Mouse (Mus musculus) granulocyte monocyte progenitor cell, adult 5-6 weeks (primary cell): ENCODE results near the gene Nfkbid. TPM values are rescaled to one million over a fixed set of nuclear protein-coding genes. Genes with fewer than 3 reads are reported as not detected.

Experiments used
- ATAC-seq: replicated peaks from 2 replicates; pipeline ENCODE4 v1.8.0; 2016; ENCODE audit warnings: mild to moderate bottlenecking, moderate TSS enrichment, inconsistent platforms; ENCODE audit not compliant: poor library complexity, severe bottlenecking
- total RNA-seq, 2 experiments: library from RNA; stranded (forward) in 1 of 2; stranded (reverse) in 1 of 2; fragments of 200-712, 200-1000 nt in 1 of 2; fragments of >200 nt in 1 of 2; fragmentation: Nextera tagmentation in 1 of 2; gene quantifications; 2 replicates each; pipeline ENCODE4 v1.2.3; 2014 to 2017

The Nfkbid gene
- total RNA-seq, 2 experiments from 2014 or later = 6.8 to 16.0 TPM

GRCm38 (mm10) chr7:30423071-30423641 lies 1.6 kb downstream of the Nfkbid start:
- ATAC-seq = peak; percentile 7; the same call in 1 of the 2 replicates

DNA sequence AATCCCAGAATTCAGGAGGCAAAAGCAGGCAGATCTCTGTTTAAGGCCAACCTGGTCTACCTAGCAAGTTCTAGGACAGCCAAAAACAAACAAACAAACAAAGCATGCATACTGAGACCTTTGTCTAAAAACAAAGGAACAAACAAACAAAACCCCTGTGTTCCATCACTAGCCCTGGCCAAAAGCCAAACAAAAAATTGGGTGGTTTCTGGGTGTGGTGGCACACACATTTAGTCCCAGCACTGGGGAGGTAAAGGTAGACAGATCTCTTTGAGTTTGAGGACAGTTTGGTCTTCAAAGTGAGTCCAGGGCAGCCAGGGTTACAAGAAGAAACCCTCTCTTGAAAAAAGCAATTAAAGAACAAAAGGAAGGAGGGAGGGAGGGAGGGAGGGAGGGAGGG lies 7.8 kb downstream of the Nfkbid start:
- no peak for ATAC-seq

- no peak for ATAC-seq
Observed at GRCm38 (mm10) chr7:30430191-30430590, 8.7 kb downstream of the Nfkbid start.

GRCm38 (mm10) chr7:30431793-30432192 lies 10.3 kb downstream of the Nfkbid start:
- ATAC-seq = peak; percentile 61

GRCm38 (mm10) chr7:30434238-30434637 lies 12.7 kb downstream of the Nfkbid start:
- peak; percentile 64 for ATAC-seq

GRCm38 (mm10) chr7:30434701-30435100 lies 13.2 kb downstream of the Nfkbid start:
- no peak for ATAC-seq

- no peak for ATAC-seq
Observed at GRCm38 (mm10) chr7:30435156-30435555, 13.6 kb downstream of the Nfkbid start.

- ATAC-seq = peak; percentile 44
Observed at GRCm38 (mm10) chr7:30436879-30437278, 15.3 kb downstream of the Nfkbid start.

GRCm38 (mm10) chr7:30439734-30440133 lies 18.2 kb downstream of the Nfkbid start:
- ATAC-seq = no peak

GRCm38 (mm10) chr7:30440697-30441096 lies 19.2 kb downstream of the Nfkbid start:
- peak; percentile 44 for ATAC-seq

GRCm38 (mm10) chr7:30443696-30444095 lies 22.2 kb downstream of the Nfkbid start:
- ATAC-seq = no peak

DNA sequence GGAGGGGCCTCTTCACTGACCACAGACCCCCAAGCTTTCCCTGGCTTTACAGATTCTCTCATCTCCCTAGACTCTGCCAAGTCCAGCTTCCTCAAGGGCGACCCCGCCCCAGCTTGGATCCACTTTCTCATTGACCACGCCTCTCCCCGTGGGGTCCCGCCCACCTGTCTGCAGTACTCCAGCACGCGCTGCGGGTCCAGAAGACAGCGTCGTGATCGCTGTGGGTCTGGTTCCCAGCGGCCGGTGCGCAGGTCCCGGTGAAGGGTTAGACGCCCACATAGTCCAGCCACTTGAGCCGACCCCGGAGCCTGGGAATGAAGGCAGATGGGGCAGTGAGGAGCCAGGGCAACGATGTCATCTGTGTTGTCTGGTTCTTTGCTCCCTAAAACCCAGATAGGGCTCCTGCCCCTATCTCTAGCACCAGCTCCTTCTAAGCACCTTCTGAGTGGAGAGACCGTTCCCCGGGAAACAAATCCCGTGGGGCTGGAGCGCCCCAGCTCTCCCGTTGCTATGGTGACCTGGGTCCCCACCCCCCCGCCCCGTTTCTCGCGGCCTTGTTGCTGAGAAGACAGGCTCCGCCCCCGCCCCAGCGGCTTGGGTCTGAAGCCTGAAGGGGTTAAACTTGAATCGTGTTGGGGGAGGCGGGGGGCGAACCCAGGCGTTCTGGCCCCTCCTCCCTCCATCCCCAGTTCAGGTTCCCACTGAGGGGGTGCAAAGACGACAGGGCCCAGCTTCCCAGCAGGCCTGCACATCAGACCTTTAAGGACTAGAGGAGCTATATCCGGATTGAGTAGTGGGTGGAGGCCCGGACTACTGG lies 22.8 kb downstream of the Nfkbid start:
- peak; percentile 41; the same call in 1 of the 2 replicates for ATAC-seq

DNA sequence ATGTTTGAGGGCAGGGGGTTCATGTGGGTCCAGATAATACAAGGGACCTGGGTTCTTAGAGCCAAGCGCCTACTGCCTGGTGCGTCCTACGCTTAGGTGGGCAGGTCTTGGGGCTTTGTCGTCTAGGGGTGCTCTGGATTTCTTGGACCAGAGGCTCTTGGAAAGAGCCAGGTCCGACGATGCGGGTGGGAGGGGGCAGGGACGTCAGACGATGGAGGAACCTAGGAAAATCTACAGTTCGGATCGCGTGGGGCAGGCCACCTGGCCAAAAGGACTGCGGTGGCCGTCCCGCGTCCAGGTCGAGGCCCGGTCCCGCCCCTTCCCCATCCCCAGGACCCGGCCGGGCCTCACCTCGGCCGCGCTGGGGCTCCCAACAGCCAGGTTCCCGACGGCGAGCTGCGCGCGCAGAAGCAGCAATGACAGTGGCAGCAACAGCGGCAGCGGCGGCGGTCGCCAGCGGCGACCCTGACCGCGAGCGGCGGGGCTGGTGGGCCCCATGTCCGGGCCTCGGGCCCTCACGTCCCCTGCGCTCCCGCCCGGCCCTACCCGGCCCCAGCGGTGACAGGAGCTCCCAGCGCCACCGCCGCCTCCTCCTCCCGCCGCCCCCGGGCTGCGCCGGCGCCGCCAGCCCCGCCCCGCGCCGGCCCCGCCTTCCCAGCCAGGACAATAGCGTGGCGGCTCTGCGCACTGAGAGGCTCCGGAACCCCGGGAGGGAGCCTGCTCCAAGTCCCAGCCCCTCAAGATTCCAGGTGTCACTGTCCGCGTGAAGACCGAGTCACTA lies 23.6 kb downstream of the Nfkbid start, which contains the start of gene Aplp1:
TSS of gene Aplp1 (minus strand) at position 565 of the 781 bp plus-strand sequence.
- peak; percentile 43 for ATAC-seq

- ATAC-seq = no peak
Observed at GRCm38 (mm10) chr7:30450241-30450640, 28.7 kb downstream of the Nfkbid start.

- ATAC-seq = no peak
Observed at GRCm38 (mm10) chr7:30453327-30453726, 31.8 kb downstream of the Nfkbid start.

DNA sequence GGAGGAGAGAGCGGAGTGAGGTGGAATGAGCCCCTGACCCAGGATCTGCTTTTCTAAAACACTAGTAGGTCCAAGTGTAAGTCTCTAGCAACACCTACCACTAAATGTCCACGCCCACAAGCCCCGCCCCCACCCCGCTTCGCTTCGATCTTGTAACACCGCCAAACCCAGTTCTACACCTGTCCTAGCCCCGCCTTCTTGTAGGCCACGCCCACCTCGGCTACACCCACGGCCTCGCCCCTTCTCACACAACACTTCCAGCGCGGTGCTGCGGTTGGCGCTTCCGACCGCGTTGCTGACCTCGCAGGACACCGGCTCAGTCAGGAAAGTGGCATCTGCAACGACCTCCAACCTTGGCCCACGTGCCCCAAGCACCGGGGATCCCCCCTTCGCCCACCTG lies 32.2 kb downstream of the Nfkbid start:
- ATAC-seq = peak; percentile 78

GRCm38 (mm10) chr7:30454259-30454658 lies 32.7 kb downstream of the Nfkbid start:
- peak; percentile 64 for ATAC-seq

- ATAC-seq = no peak
Observed at GRCm38 (mm10) chr7:30456487-30456886, 35.0 kb downstream of the Nfkbid start.

- ATAC-seq = no peak
Observed at GRCm38 (mm10) chr7:30456911-30457628, 35.5 kb downstream of the Nfkbid start.

DNA sequence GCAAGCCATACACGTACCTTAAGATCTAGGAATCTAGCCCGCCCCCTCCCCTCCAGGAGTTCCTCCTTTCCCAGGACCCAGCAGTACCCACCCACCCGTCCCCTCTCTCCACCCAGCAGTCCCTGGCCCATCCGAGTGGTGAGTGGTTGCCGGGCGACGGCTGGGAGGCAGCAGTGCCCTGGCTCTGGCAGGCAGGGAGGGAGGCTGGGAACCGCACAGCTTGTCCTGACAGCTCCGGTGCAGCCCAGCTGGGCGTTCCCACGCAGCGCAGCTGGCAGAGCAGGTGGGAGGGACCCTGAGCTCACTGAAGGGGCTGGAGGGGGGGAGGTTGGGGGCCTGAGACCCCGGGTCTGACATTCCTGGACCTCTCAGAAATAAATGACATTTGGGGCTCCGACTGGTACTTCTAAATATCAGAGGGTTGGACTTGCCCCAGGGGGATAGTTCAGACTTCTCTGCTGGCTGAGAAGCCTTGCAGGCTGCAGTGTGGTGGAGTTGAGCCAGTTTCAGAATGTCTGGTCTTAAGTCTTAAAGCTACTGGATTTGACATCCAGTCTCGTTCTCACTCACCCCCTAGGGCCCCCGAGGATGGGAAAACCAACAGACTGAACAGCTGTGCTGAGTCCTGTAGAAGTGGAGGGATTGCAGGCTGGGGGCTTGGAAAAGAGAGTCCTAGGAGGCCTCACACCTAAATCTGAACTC lies 36.2 kb downstream of the Nfkbid start, which contains the start of the genes Kirrel2 and Nphs1:
TSS of gene Kirrel2 (minus strand) at position 62 of the 702 bp plus-strand sequence.
TSS of gene Nphs1 (plus strand) at position 687 of the 702 bp plus-strand sequence.
- no peak for ATAC-seq
